Comparison of ENCODE assay signal across 7 mouse cellular contexts in the genomic region with DNA sequence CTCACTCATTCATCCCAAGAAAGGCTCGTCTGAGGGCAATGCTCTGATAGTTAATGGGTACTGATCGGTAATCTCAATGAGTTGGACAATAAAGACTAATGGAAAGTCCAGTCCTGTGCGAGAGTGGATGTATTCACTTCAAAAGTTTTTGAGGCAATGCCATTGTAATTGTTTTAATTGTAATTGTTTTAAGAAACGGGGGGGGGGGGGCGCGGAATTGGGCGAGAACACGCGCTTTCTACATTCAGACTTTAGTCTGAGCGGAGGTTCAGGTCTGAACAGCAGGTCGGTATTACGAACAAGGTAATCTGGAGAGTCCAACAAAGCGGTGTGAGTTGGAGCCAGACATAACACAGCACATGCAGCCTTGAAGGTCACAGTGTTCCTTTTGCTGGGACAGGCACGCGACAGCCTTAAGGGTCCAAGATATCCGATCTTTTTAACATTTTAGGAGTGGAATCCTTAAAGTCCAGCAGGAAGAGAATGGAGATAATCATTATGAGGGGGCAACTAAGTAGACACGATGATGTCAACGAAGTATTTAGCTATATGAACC. TPM values are rescaled to one million over a fixed set of nuclear protein-coding genes. Genes with fewer than 3 reads are reported as not detected.
DNase-seq lines count a peak whose midpoint lies in the region; ATAC-seq and TF ChIP-seq lines count a peak whose summit lies in the region.

No protein-coding gene starts in this region.

- H3K27me3 ChIP-seq in CH12.LX (replicated peaks), result no peaks in the 10 kb centered on the region
- H3K27me3 ChIP-seq in G1E (ENCODE audit: insufficient read depth, low read length), result no peaks in the 10 kb centered on the region
- no peaks in the 10 kb centered on the region for H3K27me3 ChIP-seq in forebrain, postnatal 0 days (ENCODE audit: insufficient read depth, low read length)
- H3K27me3 ChIP-seq in kidney, postnatal 0 days (ENCODE audit: insufficient read depth, low read length), result no peaks in the 10 kb centered on the region
- no peaks in the 10 kb centered on the region for H3K27me3 ChIP-seq in midbrain, postnatal 0 days (ENCODE audit: insufficient read depth, low read length)

- H3K9me3 ChIP-seq in CH12.LX (replicated peaks; ENCODE audit: low read length) (no peaks in the 10 kb centered on the region), G1E (replicated peaks) (no peaks in the 10 kb centered on the region)
- no peaks in the 10 kb centered on the region for H3K9me3 ChIP-seq in forebrain, postnatal 0 days (ENCODE audit: low read length)
- no peaks in the 10 kb centered on the region for H3K9me3 ChIP-seq in kidney, postnatal 0 days (replicated peaks; ENCODE audit: low read length)
- H3K9me3 ChIP-seq in midbrain, postnatal 0 days (ENCODE audit: low read length), result no peaks in the 10 kb centered on the region

- dilution Hi-C loops in CH12.LX (cut with MboI; ENCODE audit: extremely low pct_ligation_motif_present, extremely low pct_unique_long_range_greater_than_20kb, low sequenced_read_pairs), result no loop called here

- ATAC-seq in G1E (ENCODE audit: extremely low read depth, insufficient number of reproducible peaks, low FRiP score, poor library complexity, severe bottlenecking), result no peak
- ATAC-seq in forebrain, postnatal 0 days, result no peak
- ATAC-seq in kidney, postnatal 0 days (replicated peaks; ENCODE audit: low FRiP score, low read depth), result no peak
- ATAC-seq in midbrain, postnatal 0 days (ENCODE audit: low FRiP score), result no peak

- TF ChIP-seq RAD21 in CH12.LX (IDR thresholded peaks at IDR 0.05; ENCODE audit: low read depth, low read length), result no peak

- peak overlapping the region; percentile 71 for H3K27ac ChIP-seq in CH12.LX (ENCODE audit: insufficient read depth, low read depth)
- peak overlapping the region; percentile 94 for H3K27ac ChIP-seq in forebrain, postnatal 0 days (ENCODE audit: low read depth, low read length)
- H3K27ac ChIP-seq in kidney, postnatal 0 days, result peak overlapping the region; percentile 95; the same call in 1 of the 2 replicates
- peak overlapping the region; percentile 95; the same call in 1 of the 2 replicates for H3K27ac ChIP-seq in midbrain, postnatal 0 days (ENCODE audit: low read depth, low read length)

- 2% methylated on average over 18 of the region's 18 CpGs for WGBS in forebrain, postnatal 0 days
- WGBS in kidney, postnatal 0 days, result 3% methylated on average over 18 of the region's 18 CpGs
- WGBS in midbrain, postnatal 0 days, result 4% methylated on average over 18 of the region's 18 CpGs

- peaks cover 7 to 12% of the 10 kb centered on the region in 2 experiments for H3K36me3 ChIP-seq in CH12.LX (replicated peaks in 1 of 2; ENCODE audit: control insufficient read depth in 1 of 2, insufficient read depth in 1 of 2, low read length in 1 of 2)
- H3K36me3 ChIP-seq in G1E (replicated peaks), result peaks cover 20% of the 10 kb centered on the region
- peaks cover 7% of the 10 kb centered on the region for H3K36me3 ChIP-seq in forebrain, postnatal 0 days (ENCODE audit: insufficient read depth)
- H3K36me3 ChIP-seq in kidney, postnatal 0 days (ENCODE audit: insufficient read depth, low read length), result peaks cover 4% of the 10 kb centered on the region; the same call in 1 of the 2 replicates
- H3K36me3 ChIP-seq in midbrain, postnatal 0 days (ENCODE audit: insufficient read depth, low read length), result peaks cover 4% of the 10 kb centered on the region; the same call in 1 of the 2 replicates

- peaks cover 3 to 25% of the 10 kb centered on the region in 2 experiments; a peak in 3 of 4 replicates for H3K4me1 ChIP-seq in CH12.LX (ENCODE audit: control insufficient read depth in 1 of 2, insufficient read depth in 2 of 2)
- H3K4me1 ChIP-seq in G1E (ENCODE audit: insufficient read depth, low read depth, low read length), result peaks cover 23% of the 10 kb centered on the region
- H3K4me1 ChIP-seq in forebrain, postnatal 0 days (ENCODE audit: insufficient read depth), result no peaks in the 10 kb centered on the region
- H3K4me1 ChIP-seq in kidney, postnatal 0 days (replicated peaks; ENCODE audit: insufficient read depth, low read length), result 0 out of 2 replicates have a peak, but pooled peaks cover 6% of the 10 kb centered on the region
- no peaks in the 10 kb centered on the region for H3K4me1 ChIP-seq in midbrain, postnatal 0 days (ENCODE audit: insufficient read depth, low read length)

- in situ Hi-C loops in CH12.LX (cut with MboI; ENCODE audit: low pct_ligation_motif_present, low pct_unique_long_range_greater_than_20kb, low sequenced_read_pairs), result no loop called here

- peak overlapping the region; percentile 96 for H3K4me2 ChIP-seq in CH12.LX (ENCODE audit: insufficient read depth, low read depth, poor library complexity, severe bottlenecking)
- peak overlapping the region; percentile 53 for H3K4me2 ChIP-seq in forebrain, postnatal 0 days (ENCODE audit: low read depth)
- H3K4me2 ChIP-seq in kidney, postnatal 0 days (ENCODE audit: low read length), result peak overlapping the region; percentile 90
- peak overlapping the region; percentile 57 for H3K4me2 ChIP-seq in midbrain, postnatal 0 days (ENCODE audit: low read depth, low read length, poor library complexity, severe bottlenecking)

- TF ChIP-seq CTCF in CH12.LX (conservative IDR thresholded peaks at IDR 0.05 in 1 of 2, IDR thresholded peaks at IDR 0.05 in 1 of 2; ENCODE audit: low read depth in 2 of 2, low read length in 2 of 2) (no peak), G1E (IDR thresholded peaks at IDR 0.05; ENCODE audit: low read depth, low read length) (no peak)
- TF ChIP-seq CTCF in forebrain, postnatal 0 days (IDR thresholded peaks at IDR 0.05; ENCODE audit: low read depth), result no peak
- TF ChIP-seq CTCF in kidney, postnatal 0 days (IDR thresholded peaks at IDR 0.05; ENCODE audit: low read depth), result no peak
- TF ChIP-seq CTCF in midbrain, postnatal 0 days (IDR thresholded peaks at IDR 0.05), result no peak

- no peak for TF ChIP-seq POLR2A in CH12.LX (IDR thresholded peaks at IDR 0.05; ENCODE audit: low read depth, low read length)

- peak overlapping the region; percentile 98 for H3K9ac ChIP-seq in CH12.LX (ENCODE audit: insufficient read depth, low read depth)
- H3K9ac ChIP-seq in forebrain, postnatal 0 days, result peak overlapping the region; percentile 90
- H3K9ac ChIP-seq in kidney, postnatal 0 days (ENCODE audit: low read depth, low read length), result no peak overlapping the region; the same call in 1 of the 2 replicates
- peak overlapping the region; percentile 83 for H3K9ac ChIP-seq in midbrain, postnatal 0 days (replicated peaks; ENCODE audit: low read length, poor library complexity, severe bottlenecking)

- H3K4me3 ChIP-seq in CH12.LX (replicated peaks in 1 of 3; ENCODE audit: low read depth in 2 of 3, low read length in 2 of 3, poor library complexity in 1 of 3), result peak overlapping the region; percentile 54 to 91 (median 83)
- H3K4me3 ChIP-seq in G1E (ENCODE audit: low read depth, low read length), result peak overlapping the region; percentile 84
- H3K4me3 ChIP-seq in forebrain, postnatal 0 days (ENCODE audit: low read depth, low read length), result peak overlapping the region; percentile 90
- peak overlapping the region; percentile 80 for H3K4me3 ChIP-seq in kidney, postnatal 0 days (replicated peaks; ENCODE audit: low read depth, low read length)
- H3K4me3 ChIP-seq in midbrain, postnatal 0 days (ENCODE audit: low read depth, low read length), result peak overlapping the region; percentile 87

- no peak for TF ChIP-seq EP300 in CH12.LX (IDR thresholded peaks at IDR 0.05; ENCODE audit: low read length)

- peaks cover 24% of the 10 kb centered on the region for H3K79me2 ChIP-seq in CH12.LX (replicated peaks; ENCODE audit: control insufficient read depth, extremely low read depth, insufficient read depth, poor library complexity, severe bottlenecking)

- DNase-seq in CH12.LX (ENCODE audit: extremely low read depth) (no peak), G1E (ENCODE audit: low spot score) (peak; percentile 11)
- DNase-seq in forebrain, postnatal 0 days, result no peak
- DNase-seq in kidney, postnatal 0 days (ENCODE audit: low spot score), result peak; percentile 38
- peak; percentile 5 for DNase-seq in midbrain, postnatal 0 days (ENCODE audit: low spot score)
- DNase-seq in yolk sac, embryonic 10.5 days (ENCODE audit: low spot score), result no peak
- DNase-seq in gastrocnemius, adult 18-20 months (ENCODE audit: low spot score), result no peak

RNA-seq across cellular contexts. Expression of gene Zfp131, which starts 1.0 kb away (rescaled TPM):
- total RNA-seq in CH12.LX (2012; rRNA removed) (31.3 and 35.9 TPM in 2 replicates), CH12.LX (2014; rRNA removed) (61.4 and 70.6 TPM in 2 replicates), G1E (2014; fragmentation: Nextera tagmentation) (59.1 and 73.7 TPM in 2 replicates), G1E (2017) (41.2 and 43.7 TPM in 2 replicates)
- polyA plus RNA-seq in CH12.LX (2012; ENCODE audit: insufficient read length, low read depth) (42.6 and 49.3 TPM in 2 replicates), G1E (2012) (20.0 and 30.6 TPM in 2 replicates)
- 46.6 and 56.7 TPM in 2 replicates for total RNA-seq in forebrain, postnatal 0 days (2014; rRNA removed)
- 23.1 and 27.7 TPM in 2 replicates for polyA plus RNA-seq in forebrain, postnatal 0 days (2015; fragmentation: Nextera tagmentation; extraction: Ambion mirVana)
- 27.6 and 29.7 TPM in 2 replicates for polyA plus RNA-seq in kidney, postnatal 0 days (2015; fragmentation: Nextera tagmentation; extraction: Ambion mirVana)
- 26.4 and 33.8 TPM in 2 replicates for total RNA-seq in midbrain, postnatal 0 days (2014; rRNA removed)
- 22.3 and 25.9 TPM in 2 replicates for polyA plus RNA-seq in midbrain, postnatal 0 days (2015; fragmentation: Nextera tagmentation; extraction: Ambion mirVana)
- 10 to 100 TPM; 19.4 to 20.5 TPM for total RNA-seq in gastrocnemius, adult 18-20 months (2021)

RNA-seq across cellular contexts. Expression of gene Nim1k, which starts 36.0 kb away (rescaled TPM):
- 0.04 TPM in 2 replicates for total RNA-seq in CH12.LX (2012; rRNA removed)
- total RNA-seq in CH12.LX (2014; rRNA removed), result 0.09 and 0.14 TPM in 2 replicates
- 0.16 and 0.22 TPM in 2 replicates for polyA plus RNA-seq in CH12.LX (2012; ENCODE audit: insufficient read length, low read depth)
- 0.19 TPM in 1 of 2 replicates, not detected in the other for total RNA-seq in G1E (2014; fragmentation: Nextera tagmentation)
- total RNA-seq in G1E (2017), result 0.11 and 0.12 TPM in 2 replicates
- polyA plus RNA-seq in G1E (2012), result 0.01 TPM in 1 of 2 replicates, not detected in the other
- 11.2 and 11.3 TPM in 2 replicates for total RNA-seq in forebrain, postnatal 0 days (2014; rRNA removed)
- polyA plus RNA-seq in forebrain, postnatal 0 days (2015; fragmentation: Nextera tagmentation; extraction: Ambion mirVana), result 7.5 and 8.7 TPM in 2 replicates
- polyA plus RNA-seq in kidney, postnatal 0 days (2015; fragmentation: Nextera tagmentation; extraction: Ambion mirVana), result 1.2 and 1.3 TPM in 2 replicates
- 9.5 and 10.3 TPM in 2 replicates for total RNA-seq in midbrain, postnatal 0 days (2014; rRNA removed)
- 8.6 and 8.7 TPM in 2 replicates for polyA plus RNA-seq in midbrain, postnatal 0 days (2015; fragmentation: Nextera tagmentation; extraction: Ambion mirVana)
- total RNA-seq in gastrocnemius, adult 18-20 months (2021), result 1 to 10 TPM; 1.3 to 1.6 TPM

RNA-seq across cellular contexts. Expression of gene AF067063, which starts 38.4 kb away (rescaled TPM):
- total RNA-seq in CH12.LX (2012; rRNA removed), result not detected in 2 replicates
- total RNA-seq in CH12.LX (2014; rRNA removed), result not detected in 2 replicates
- not detected in 2 replicates for polyA plus RNA-seq in CH12.LX (2012; ENCODE audit: insufficient read length, low read depth)
- total RNA-seq in G1E (2014; fragmentation: Nextera tagmentation), result not detected in 2 replicates
- total RNA-seq in G1E (2017), result not detected in 2 replicates
- not detected in 2 replicates for polyA plus RNA-seq in G1E (2012)
- total RNA-seq in forebrain, postnatal 0 days (2014; rRNA removed), result not detected in 2 replicates
- polyA plus RNA-seq in forebrain, postnatal 0 days (2015; fragmentation: Nextera tagmentation; extraction: Ambion mirVana), result not detected in 2 replicates
- not detected in 2 replicates for polyA plus RNA-seq in kidney, postnatal 0 days (2015; fragmentation: Nextera tagmentation; extraction: Ambion mirVana)
- not detected in 2 replicates for total RNA-seq in midbrain, postnatal 0 days (2014; rRNA removed)
- not detected in 2 replicates for polyA plus RNA-seq in midbrain, postnatal 0 days (2015; fragmentation: Nextera tagmentation; extraction: Ambion mirVana)
- total RNA-seq in gastrocnemius, adult 18-20 months (2021), result not detected

RNA-seq across cellular contexts. Expression of gene D13Ertd608e, which starts 44.1 kb away (rescaled TPM):
- total RNA-seq in CH12.LX (2012; rRNA removed), result not detected in 2 replicates
- not detected in 2 replicates for total RNA-seq in CH12.LX (2014; rRNA removed)
- not detected in 2 replicates for polyA plus RNA-seq in CH12.LX (2012; ENCODE audit: insufficient read length, low read depth)
- not detected in 2 replicates for total RNA-seq in G1E (2014; fragmentation: Nextera tagmentation)
- total RNA-seq in G1E (2017), result not detected in 2 replicates
- not detected in 2 replicates for polyA plus RNA-seq in G1E (2012)
- total RNA-seq in forebrain, postnatal 0 days (2014; rRNA removed), result not detected in 2 replicates
- not detected in 2 replicates for polyA plus RNA-seq in forebrain, postnatal 0 days (2015; fragmentation: Nextera tagmentation; extraction: Ambion mirVana)
- not detected in 2 replicates for polyA plus RNA-seq in kidney, postnatal 0 days (2015; fragmentation: Nextera tagmentation; extraction: Ambion mirVana)
- not detected in 2 replicates for total RNA-seq in midbrain, postnatal 0 days (2014; rRNA removed)
- polyA plus RNA-seq in midbrain, postnatal 0 days (2015; fragmentation: Nextera tagmentation; extraction: Ambion mirVana), result not detected in 2 replicates
- total RNA-seq in gastrocnemius, adult 18-20 months (2021), result not detected

Comparison
In these comparisons a context has a peak if more than half of its experiments do, and no peak if none do; other contexts are left out.
1. DNase-seq: peak in G1E (single experiment), kidney, postnatal 0 days (single experiment) and midbrain, postnatal 0 days (single experiment); none in CH12.LX (single experiment), forebrain, postnatal 0 days (single experiment), yolk sac, embryonic 10.5 days (single experiment) and gastrocnemius, adult 18-20 months (single experiment).
2. Peak in every context shown above with its lines, with median percentiles within 50 percentile points of each other: H3K27ac ChIP-seq, H3K4me2 ChIP-seq and H3K4me3 ChIP-seq.